15 mouse cellular contexts compared by ENCODE assay signal in genomic region chr5:76651151-76651725, GRCm38 (mm10). TPM values are rescaled to one million over a fixed set of nuclear protein-coding genes. Genes with fewer than 3 reads are reported as not detected.
DNase-seq lines count a peak whose midpoint lies in the region; ATAC-seq and TF ChIP-seq lines count a peak whose summit lies in the region.
"Had no signal": no experiment of that assay in that cellular context is flagged by ENCODE, and none has a peak within 500 bp of the region (broad histone marks: within the 10 kb centered on the region; RNA-seq: fewer than 3 reads in every experiment).

No protein-coding gene starts in this region.

- H3K79me2 ChIP-seq in MEL (ENCODE audit: control insufficient read depth, insufficient read depth, low read length, poor library complexity) = no peaks in the 10 kb centered on the region

- H3K9ac ChIP-seq in MEL (ENCODE audit: control insufficient read depth, low read depth, low read length, poor library complexity, severe bottlenecking) = no peak overlapping the region
- H3K9ac ChIP-seq in hindbrain, embryonic 12.5 days = no peak overlapping the region
- no peak overlapping the region for H3K9ac ChIP-seq in midbrain, embryonic 16.5 days (ENCODE audit: low read depth, low read length)
- H3K9ac ChIP-seq: limb, embryonic 13.5 days had no signal

- H3K9me3 ChIP-seq in MEL (replicated peaks; ENCODE audit: insufficient read depth, low read length) = no peaks in the 10 kb centered on the region
- H3K9me3 ChIP-seq in hindbrain, embryonic 12.5 days (replicated peaks) = no peaks in the 10 kb centered on the region
- no peaks in the 10 kb centered on the region for H3K9me3 ChIP-seq in midbrain, embryonic 16.5 days (replicated peaks; ENCODE audit: control insufficient read depth, low read length, poor library complexity, severe bottlenecking)
- H3K9me3 ChIP-seq: limb, embryonic 13.5 days had no signal

- no peak for TF ChIP-seq EP300 in MEL (IDR thresholded peaks at IDR 0.05; ENCODE audit: low read depth in 1 of 2, low read length in 2 of 2)

- H3K4me1 ChIP-seq in MEL (ENCODE audit: control insufficient read depth in 1 of 2, insufficient read depth in 2 of 2, low read length in 2 of 2) = peaks cover 9 to 14% of the 10 kb centered on the region in 2 experiments
- H3K4me1 ChIP-seq in hindbrain, embryonic 12.5 days = peaks cover 8% of the 10 kb centered on the region
- H3K4me1 ChIP-seq in midbrain, embryonic 16.5 days (ENCODE audit: control insufficient read depth, insufficient read depth, low read length) = peaks cover 10% of the 10 kb centered on the region
- H3K4me1 ChIP-seq: limb, embryonic 13.5 days had no signal

- no peak for TF ChIP-seq RAD21 in MEL (IDR thresholded peaks at IDR 0.05; ENCODE audit: low read depth, low read length)

- H3K27me3 ChIP-seq in MEL (ENCODE audit: control insufficient read depth in 1 of 2, insufficient read depth in 2 of 2, low read length in 2 of 2) = no peaks in the 10 kb centered on the region
- no peaks in the 10 kb centered on the region for H3K27me3 ChIP-seq in hindbrain, embryonic 12.5 days
- no peaks in the 10 kb centered on the region for H3K27me3 ChIP-seq in midbrain, embryonic 16.5 days (ENCODE audit: control insufficient read depth, insufficient read depth, low read depth, low read length)
- H3K27me3 ChIP-seq: limb, embryonic 13.5 days had no signal

- TF ChIP-seq CTCF in MEL (IDR thresholded peaks at IDR 0.05 in 2 of 3, conservative IDR thresholded peaks at IDR 0.05 in 1 of 3; ENCODE audit: control insufficient read depth in 1 of 3, insufficient read depth in 1 of 3, low read depth in 2 of 3, low read length in 3 of 3, poor library complexity in 1 of 3, severe bottlenecking in 1 of 3) = no peak
- no peak for TF ChIP-seq CTCF in gastrocnemius, adult 2 months (IDR thresholded peaks at IDR 0.05)

- WGBS in hindbrain, embryonic 12.5 days = 68% methylated on average over 5 of the region's 5 CpGs
- WGBS in midbrain, embryonic 16.5 days = 38% methylated on average over 5 of the region's 5 CpGs

- peak; percentile 55 for DNase-seq in heart, adult 11 months
- DNase-seq in heart, postnatal 4 days = no peak
- no peak for DNase-seq in MEL (ENCODE audit: low read depth, low spot score)
- DNase-seq in lung, postnatal 14 days = no peak
- DNase-seq in left cerebral cortex, postnatal 14 days (ENCODE audit: low spot score in 2 of 2) = no peak
- no peak for DNase-seq in gastrocnemius, adult 2 months
- DNase-seq: B cell, adult 2 months; cerebellum, postnatal 25 days; heart, postnatal 14 days; right cerebral cortex, postnatal 4 days had no signal

- peaks cover 0 to 14% of the 10 kb centered on the region in 2 experiments; a peak in 2 of 4 replicates for H3K36me3 ChIP-seq in MEL (ENCODE audit: control insufficient read depth in 1 of 2, insufficient read depth in 2 of 2, low read length in 2 of 2)
- no peaks in the 10 kb centered on the region for H3K36me3 ChIP-seq in hindbrain, embryonic 12.5 days
- no peaks in the 10 kb centered on the region for H3K36me3 ChIP-seq in midbrain, embryonic 16.5 days (ENCODE audit: control insufficient read depth, insufficient read depth, low read length)

- ATAC-seq in hindbrain, embryonic 12.5 days (ENCODE audit: low FRiP score) = peak; percentile 46
- peak; percentile 90 for ATAC-seq in midbrain, embryonic 16.5 days

- H3K4me2 ChIP-seq in hindbrain, embryonic 12.5 days (replicated peaks) = no peak overlapping the region
- no peak overlapping the region for H3K4me2 ChIP-seq in midbrain, embryonic 16.5 days (ENCODE audit: low read length)
- H3K4me2 ChIP-seq: limb, embryonic 13.5 days had no signal

- H3K4me3 ChIP-seq in MEL (ENCODE audit: control insufficient read depth in 1 of 2, insufficient read depth in 1 of 2, low read depth in 2 of 2, low read length in 2 of 2) = no peak overlapping the region
- H3K4me3 ChIP-seq in hindbrain, embryonic 12.5 days = no peak overlapping the region
- no peak overlapping the region for H3K4me3 ChIP-seq in midbrain, embryonic 16.5 days (ENCODE audit: low read depth, low read length)
- H3K4me3 ChIP-seq in gastrocnemius, adult 2 months = no peak overlapping the region
- H3K4me3 ChIP-seq: erythroblast, embryonic 14.5 days; limb, embryonic 13.5 days had no signal

- intact Hi-C loops in left cerebral cortex, postnatal 14 days (cut with DNase I) = no loop called here
- intact Hi-C loops in gastrocnemius, adult 2 months (cut with DNase I) = no loop called here

- no peak for TF ChIP-seq POLR2A in MEL (IDR thresholded peaks at IDR 0.05; ENCODE audit: control insufficient read depth in 1 of 2, insufficient read depth in 1 of 2, low read depth in 1 of 2, low read length in 2 of 2, poor library complexity in 1 of 2)

- no peak overlapping the region for H3K27ac ChIP-seq in MEL (ENCODE audit: control insufficient read depth, low read depth, low read length)
- H3K27ac ChIP-seq in hindbrain, embryonic 12.5 days = peak overlapping the region; percentile 26; the same call in 1 of the 2 replicates
- H3K27ac ChIP-seq in midbrain, embryonic 16.5 days (ENCODE audit: low read length) = peak overlapping the region; percentile 68
- H3K27ac ChIP-seq in gastrocnemius, adult 2 months = no peak overlapping the region
- H3K27ac ChIP-seq: limb, embryonic 13.5 days; macrophage had no signal

TF ChIP-seq in MEL, 35 proteins besides CTCF, POLR2A, EP300 and RAD21:
- 0 out of 2 replicates have a peak, but pooled peaks have one; percentile 21 for TF ChIP-seq MAFK (IDR thresholded peaks at IDR 0.05; ENCODE audit: borderline replicate concordance, low read depth, low read length)
- no peak for TF ChIP-seq MEF2A (IDR thresholded peaks at IDR 0.05; ENCODE audit: extremely low read depth, insufficient replicate concordance, low read depth, low read length, poor library complexity, severe bottlenecking)
- no peak for TF ChIP-seq JUND (IDR thresholded peaks at IDR 0.05; ENCODE audit: low read depth, low read length)
- TF ChIP-seq HCFC1 (IDR thresholded peaks at IDR 0.05; ENCODE audit: low read depth, low read length) = no peak
- 0 out of 2 replicates have a peak, but pooled peaks have one; percentile 7 for TF ChIP-seq GATA1 (IDR thresholded peaks at IDR 0.05; ENCODE audit: low read depth, low read length)
- peak; percentile 57 for TF ChIP-seq USF1 (IDR thresholded peaks at IDR 0.05; ENCODE audit: low read depth, low read length)
- no peak for TF ChIP-seq ETS1 (IDR thresholded peaks at IDR 0.05; ENCODE audit: low read depth, low read length)
- TF ChIP-seq KAT2A (conservative IDR thresholded peaks at IDR 0.05; ENCODE audit: low read depth, low read length) = no peak
- no peak for TF ChIP-seq RCOR1 (IDR thresholded peaks at IDR 0.05; ENCODE audit: low read depth, low read length)
- TF ChIP-seq MYC (IDR thresholded peaks at IDR 0.05; ENCODE audit: low read depth, low read length) = no peak
- TF ChIP-seq SIN3A (IDR thresholded peaks at IDR 0.05; ENCODE audit: low read length) = no peak
- TF ChIP-seq MXI1 (IDR thresholded peaks at IDR 0.05; ENCODE audit: low read depth, low read length) = no peak

RNA-seq across cellular contexts. Expression of gene C530008M17Rik, which starts 5.1 kb away (rescaled TPM):
- total RNA-seq in heart, postnatal 4 days (2021) = 1 to 10 TPM; 7.6 to 9.5 TPM
- 2.1 and 3.2 TPM in 2 replicates for total RNA-seq in MEL (2012; rRNA removed)
- polyA plus RNA-seq in MEL (2012; ENCODE audit: insufficient read depth in 1 of 2, insufficient read length in 2 of 2, low read depth in 1 of 2, low replicate concordance in 2 of 2, missing spikeins in 1 of 2) = 10 to 100 TPM in 1 of 2 experiments, not detected in 1; 10.6 TPM
- 81.2 and 81.5 TPM in 2 replicates for polyA plus RNA-seq in hindbrain, embryonic 12.5 days (2016; fragmentation: Nextera tagmentation; extraction: Ambion mirVana)
- 58.3 and 74.4 TPM in 2 replicates for polyA plus RNA-seq in midbrain, embryonic 16.5 days (2015; fragmentation: Nextera tagmentation; extraction: Ambion mirVana)
- 10 to 100 TPM; 85.4 to 87.6 TPM for total RNA-seq in left cerebral cortex, postnatal 14 days (2021)
- total RNA-seq in gastrocnemius, adult 2 months (2021) = 1 to 10 TPM; 1.8 to 2.4 TPM

Comparison
In these comparisons a context has a peak if more than half of its experiments do, and no peak if none do; other contexts are left out.
1. H3K27ac ChIP-seq: peak in hindbrain, embryonic 12.5 days (single experiment) and midbrain, embryonic 16.5 days (single experiment); none in MEL (single experiment) and gastrocnemius, adult 2 months (single experiment).
2. RNA of gene C530008M17Rik, which starts 5.1 kb away (total RNA-seq): 85.4 to 87.6 TPM in left cerebral cortex, postnatal 14 days; 7.6 to 9.5 TPM in heart, postnatal 4 days, 2.1 to 3.2 TPM in MEL and 1.8 to 2.4 TPM in gastrocnemius, adult 2 months; every median in the first group is over 4 times any median in the second.